Mouse (Mus musculus) spleen, adult 2 months (tissue): ENCODE measurements around the gene Anp32e. TPM values are rescaled to one million over a fixed set of nuclear protein-coding genes. Genes with fewer than 3 reads are reported as not detected.
A peak's percentile ranks its signal among the peaks of the same experiment; 100 is the strongest.

Experiments
- DNase-seq, 2 experiments: peaks; one replicate each; pipeline versions ENCODE4 v3.0.0 to v3.0.0-alpha.2; 2012 to 2021; ENCODE audit warnings: low spot score in 2 of 2, low read depth in 1 of 2
- H3K27ac ChIP-seq: fragments of 200-500 bp; 2 replicates; pipeline ENCODE4 v1.5.1; 2012; ENCODE audit warnings: low read length, inconsistent platforms; ENCODE audit not compliant: insufficient read depth
- H3K27me3 ChIP-seq: fragments of 200-500 bp; 2 replicates; pipeline ENCODE4 v1.6.1; 2012; ENCODE audit warnings: mild to moderate bottlenecking, moderate library complexity, low read length, inconsistent platforms; ENCODE audit not compliant: control insufficient read depth, insufficient read depth
- H3K36me3 ChIP-seq: fragments of 200-500 bp; 2 replicates; pipeline ENCODE4 v1.6.1; 2012; ENCODE audit warnings: mild to moderate bottlenecking, low read length, inconsistent platforms; ENCODE audit not compliant: control insufficient read depth, insufficient read depth
- H3K4me1 ChIP-seq: fragments of 200-500 bp; 2 replicates; pipeline ENCODE4 v1.6.1; 2011; ENCODE audit warnings: inconsistent platforms; ENCODE audit not compliant: control insufficient read depth, insufficient read depth, insufficient read length
- H3K4me3 ChIP-seq: fragments of 200-500 bp; 2 replicates; pipeline ENCODE4 v1.5.1; 2011; ENCODE audit warnings: mild to moderate bottlenecking, inconsistent platforms; ENCODE audit not compliant: insufficient read depth, insufficient read length; ENCODE audit errors: extremely low read depth
- CTCF ChIP-seq: fragments of 200-500 bp; IDR thresholded peaks from 2 replicates; pipeline ENCODE4 v1.5.1; 2011; ENCODE audit warnings: mild to moderate bottlenecking, inconsistent platforms; ENCODE audit not compliant: insufficient read depth, insufficient read length, insufficient replicate concordance; ENCODE audit errors: extremely low read depth
- POLR2A ChIP-seq: fragments of 200-500 bp; IDR thresholded peaks from 2 replicates; pipeline ENCODE4 v1.6.1; 2011; ENCODE audit warnings: low read depth, low read length, inconsistent platforms
- WGBS: fragments of 180-500 bp; shearing (Covaris S2); methylation state at CpG from one replicate; pipeline ENCODE4 v1.1.7; 2018; 5-methylcytosine and 5-hydroxymethylcytosine counted together
- polyA plus RNA-seq: library from polyadenylated mRNA; depleted of rRNA; stranded (reverse); fragments of >200 nt; gene quantifications from 2 replicates; pipeline ENCODE4 v1.2.3, GENCODE M21; 2012

Gene Anp32e
- polyA plus RNA-seq, 1 experiment = 12.7 TPM

DNA sequence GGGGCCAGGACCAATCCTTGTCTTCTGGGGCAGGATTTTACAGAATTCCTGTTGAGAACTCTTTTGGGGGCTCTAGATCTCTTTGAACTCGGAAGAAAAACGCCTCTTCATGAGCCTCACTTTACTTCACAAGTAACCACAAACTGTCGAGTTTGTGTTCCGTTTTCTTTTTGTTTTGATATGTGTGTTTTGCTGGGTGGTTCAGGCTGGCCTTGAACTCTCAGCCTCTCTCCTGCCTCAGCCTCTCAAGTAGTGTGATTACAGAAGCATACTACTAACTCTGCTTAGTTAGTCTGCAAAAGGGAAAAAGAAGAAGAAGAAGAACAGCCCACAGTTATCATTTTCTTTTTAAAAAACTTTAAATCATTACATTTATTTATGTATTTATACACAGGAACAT lies 4.9 kb upstream of the Anp32e start:
- Histone ChIP-seq H3K36me3 (no peaks in the 10 kb centered on the region), H3K27me3 (no peaks in the 10 kb centered on the region), H3K27ac (no peak overlapping the region), H3K4me3 (no peak overlapping the region), H3K4me1 (no peaks in the 10 kb centered on the region)
- no peak for DNase-seq
- TF ChIP-seq POLR2A (no peak), CTCF (no peak)
- 52% methylated on average over 4 of the region's 4 CpGs for WGBS

GRCm38 (mm10) chr3:95925087-95925486 lies 4.0 kb upstream of the Anp32e start:
- Histone ChIP-seq H3K27ac (no peak overlapping the region), H3K4me3 (no peak overlapping the region), H3K36me3 (no peaks in the 10 kb centered on the region), H3K4me1 (no peaks in the 10 kb centered on the region), H3K27me3 (no peaks in the 10 kb centered on the region)
- TF ChIP-seq POLR2A (no peak), CTCF (no peak)
- 61% methylated on average over 5 of the region's 5 CpGs for WGBS
- no peak for DNase-seq

DNA sequence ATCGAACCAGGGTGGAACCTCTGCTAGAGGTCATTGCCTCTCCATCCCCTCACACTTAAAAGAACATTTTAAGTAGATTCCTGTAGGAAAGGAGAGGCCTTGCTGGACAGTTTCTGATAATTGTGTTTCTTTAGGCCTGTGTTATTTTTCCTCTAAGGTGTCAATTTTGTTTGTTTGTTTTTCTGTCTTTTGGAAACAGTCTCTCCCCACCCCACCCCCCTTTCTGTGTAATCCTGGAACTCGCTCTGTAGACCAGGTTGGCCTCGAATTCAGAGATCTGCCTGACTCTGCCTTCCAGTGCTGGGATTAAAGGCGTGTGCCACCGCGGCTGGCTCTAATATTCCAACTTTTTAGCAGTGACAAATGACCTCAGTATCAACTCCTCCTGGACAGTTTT lies 787 bp upstream of the Anp32e start:
- WGBS = 41% methylated on average over 6 of the region's 6 CpGs
- no peak for DNase-seq
- Histone ChIP-seq H3K27ac (peak overlapping the region; percentile 4; the same call in 1 of the 2 replicates), H3K27me3 (no peaks in the 10 kb centered on the region), H3K4me1 (no peaks in the 10 kb centered on the region), H3K4me3 (peak overlapping the region; percentile 56; the same call in 1 of the 2 replicates), H3K36me3 (no peaks in the 10 kb centered on the region)
- no peak for TF ChIP-seq CTCF
- TF ChIP-seq POLR2A = no peak

GRCm38 (mm10) chr3:95929581-95930470 lies 780 bp downstream of the Anp32e start:
- Histone ChIP-seq H3K27ac (peak overlapping the region; percentile 86), H3K27me3 (no peaks in the 10 kb centered on the region), H3K4me1 (no peaks in the 10 kb centered on the region), H3K36me3 (peaks cover 8% of the 10 kb centered on the region), H3K4me3 (peak overlapping the region; percentile 86)
- no peak for TF ChIP-seq CTCF
- no peak for TF ChIP-seq POLR2A
- DNase-seq = peak in 1 of 2 experiments; percentile 33
- under 1% methylated on average over 104 of the region's 105 CpGs for WGBS

DNA sequence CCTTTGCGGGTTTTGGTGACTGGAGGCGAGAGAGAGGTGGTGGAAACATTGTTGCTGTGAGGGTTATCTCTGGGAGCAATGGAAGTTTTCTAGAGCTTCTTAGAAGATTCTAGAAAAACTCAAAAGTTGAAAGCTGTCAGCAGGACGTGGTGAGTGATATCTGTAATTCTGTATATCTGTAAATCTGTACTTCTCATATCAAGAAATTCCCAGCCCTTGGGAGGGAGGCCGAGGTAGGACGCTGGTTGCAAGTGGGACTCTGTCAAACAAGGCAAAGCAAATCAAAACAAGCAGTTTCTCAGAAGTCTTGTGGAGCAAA lies 1.4 kb downstream of the Anp32e start:
- no peak for DNase-seq
- Histone ChIP-seq H3K27me3 (no peaks in the 10 kb centered on the region), H3K27ac (no peak overlapping the region), H3K36me3 (peaks cover 12% of the 10 kb centered on the region), H3K4me3 (peak overlapping the region; percentile 86), H3K4me1 (no peaks in the 10 kb centered on the region)
- WGBS = 2% methylated on average over 5 of the region's 5 CpGs
- TF ChIP-seq CTCF = no peak
- TF ChIP-seq POLR2A = no peak

GRCm38 (mm10) chr3:95931471-95931870 lies 2.4 kb downstream of the Anp32e start:
- 92% methylated on average over 1 of the region's 1 CpGs for WGBS
- Histone ChIP-seq H3K36me3 (peaks cover 15% of the 10 kb centered on the region), H3K27ac (no peak overlapping the region), H3K27me3 (no peaks in the 10 kb centered on the region), H3K4me3 (no peak overlapping the region), H3K4me1 (no peaks in the 10 kb centered on the region)
- TF ChIP-seq POLR2A (no peak), CTCF (no peak)
- DNase-seq = no peak

- H3K27me3 ChIP-seq = no peaks in the 10 kb centered on the region
- no peak overlapping the region for H3K27ac ChIP-seq
- WGBS = 56% methylated on average over 1 of the region's 1 CpGs
- no peak for DNase-seq
- peaks cover 19% of the 10 kb centered on the region for H3K36me3 ChIP-seq
- TF ChIP-seq CTCF = no peak
- no peak for TF ChIP-seq POLR2A
- H3K4me3 ChIP-seq = no peak overlapping the region
- no peaks in the 10 kb centered on the region for H3K4me1 ChIP-seq
These were observed 3.1 kb downstream of the Anp32e start for GRCm38 (mm10) chr3:95932157-95932556.
